In genomic region chr4:140103341-140104027, GRCm38 (mm10) we compare ENCODE assay signal across 9 mouse cellular contexts.
DNase-seq lines count a peak whose midpoint lies in the region; ATAC-seq and TF ChIP-seq lines count a peak whose summit lies in the region.
"Had no signal": no experiment of that assay in that cellular context is flagged by ENCODE, and none has a peak within 500 bp of the region (broad histone marks: within the 10 kb centered on the region; RNA-seq: fewer than 3 reads in every experiment).

No protein-coding gene starts in this region.

- no peaks in the 10 kb centered on the region for H3K36me3 ChIP-seq in embryonic facial prominence, embryonic 12.5 days
- H3K36me3 ChIP-seq: liver, embryonic 15.5 days had no signal

- H3K27me3 ChIP-seq in embryonic facial prominence, embryonic 12.5 days = peaks cover 50% of the 10 kb centered on the region

- H3K9me3 ChIP-seq in embryonic facial prominence, embryonic 12.5 days = no peaks in the 10 kb centered on the region
- H3K9me3 ChIP-seq: liver, embryonic 15.5 days had no signal

- H3K27ac ChIP-seq in layer of hippocampus, adult 2 months = 0 out of 2 replicates have a peak overlapping the region, but pooled peaks have one; percentile 44
- no peak overlapping the region for H3K27ac ChIP-seq in embryonic facial prominence, embryonic 12.5 days
- H3K27ac ChIP-seq: liver, embryonic 15.5 days had no signal

- TF ChIP-seq CTCF in layer of hippocampus, adult 2 months (conservative IDR thresholded peaks at IDR 0.05) = no peak

- H3K4me3 ChIP-seq in layer of hippocampus, adult 2 months = peak overlapping the region; percentile 27; the same call in 1 of the 2 replicates
- peak overlapping the region; percentile 14; the same call in 1 of the 2 replicates for H3K4me3 ChIP-seq in embryonic facial prominence, embryonic 12.5 days
- H3K4me3 ChIP-seq: liver, embryonic 15.5 days had no signal

- no peak for ATAC-seq in embryonic facial prominence, embryonic 12.5 days (ENCODE audit: insufficient number of reproducible peaks, insufficient read depth, low FRiP score, low TSS enrichment)

- no peak overlapping the region for H3K9ac ChIP-seq in embryonic facial prominence, embryonic 12.5 days
- H3K9ac ChIP-seq: liver, embryonic 15.5 days had no signal

- DNase-seq in layer of hippocampus, adult 2 months (ENCODE audit: low spot score in 2 of 2) = peak in 1 of 2 experiments; percentile 20
- no peak for DNase-seq in layer of hippocampus, adult 9-10 months (ENCODE audit: low spot score)
- DNase-seq in kidney, postnatal 36 days = peak; percentile 13 to 50
- DNase-seq in retina, embryonic 14.5 days (ENCODE audit: low spot score) = peak; percentile 63
- no peak for DNase-seq in thymus, postnatal 36 days
- DNase-seq in thymus, adult 18-20 months = no peak
- no peak for DNase-seq in cerebellum, adult 11 months

- peak overlapping the region; percentile 31 for H3K4me2 ChIP-seq in embryonic facial prominence, embryonic 12.5 days (replicated peaks)
- H3K4me2 ChIP-seq: liver, embryonic 15.5 days had no signal

- peaks cover 27% of the 10 kb centered on the region for H3K4me1 ChIP-seq in embryonic facial prominence, embryonic 12.5 days
- H3K4me1 ChIP-seq: liver, embryonic 15.5 days had no signal

- WGBS in embryonic facial prominence, embryonic 12.5 days = 1% methylated on average over 27 of the region's 28 CpGs

Comparison
In these comparisons a context has a peak if more than half of its experiments do, and no peak if none do; other contexts are left out.
1. DNase-seq: peak in kidney, postnatal 36 days (2 of 2) and retina, embryonic 14.5 days (single experiment); none in layer of hippocampus, adult 9-10 months (single experiment), thymus, postnatal 36 days (0 of 2), thymus, adult 18-20 months (0 of 2) and cerebellum, adult 11 months (single experiment).